13 mouse cellular contexts compared by ENCODE assay signal in genomic region chr3:101708821-101709220, GRCm38 (mm10).
DNase-seq lines count a peak whose midpoint lies in the region; ATAC-seq and TF ChIP-seq lines count a peak whose summit lies in the region.
"Had no signal": no experiment of that assay in that cellular context is flagged by ENCODE, and none has a peak within 500 bp of the region (broad histone marks: within the 10 kb centered on the region; RNA-seq: fewer than 3 reads in every experiment).

No protein-coding gene starts in this region.

- 0 out of 2 replicates have a peak overlapping the region, but pooled peaks have one; percentile 50 for H3K9ac ChIP-seq in heart, embryonic 12.5 days
- H3K9ac ChIP-seq in midbrain, embryonic 11.5 days (ENCODE audit: low read length), result no peak overlapping the region
- H3K9ac ChIP-seq in midbrain, postnatal 0 days (replicated peaks; ENCODE audit: low read length, poor library complexity, severe bottlenecking), result no peak overlapping the region
- no peak overlapping the region for H3K9ac ChIP-seq in neural tube, embryonic 14.5 days (replicated peaks; ENCODE audit: low read depth, low read length)
- H3K9ac ChIP-seq: forebrain, embryonic 12.5 days; hindbrain, embryonic 15.5 days; liver, embryonic 12.5 days had no signal

- ATAC-seq in heart, embryonic 12.5 days (ENCODE audit: insufficient number of reproducible peaks, low FRiP score), result no peak
- no peak for ATAC-seq in midbrain, embryonic 11.5 days (ENCODE audit: low FRiP score)
- no peak for ATAC-seq in midbrain, postnatal 0 days (ENCODE audit: low FRiP score)
- ATAC-seq in neural tube, embryonic 14.5 days (ENCODE audit: low read depth), result no peak
- ATAC-seq: liver, embryonic 12.5 days had no signal

- WGBS in heart, embryonic 12.5 days, result 72% methylated on average over 8 of the region's 8 CpGs
- whole genome bisulfite sequencing in midbrain, embryonic 11.5 days, result 89% methylated on average over 8 of the region's 8 CpGs
- whole genome bisulfite sequencing in midbrain, postnatal 0 days, result 63% methylated on average over 8 of the region's 8 CpGs
- 51% methylated on average over 8 of the region's 8 CpGs for WGBS in neural tube, embryonic 14.5 days

- H3K9me3 ChIP-seq in heart, embryonic 12.5 days (replicated peaks), result no peaks in the 10 kb centered on the region
- H3K9me3 ChIP-seq in midbrain, embryonic 11.5 days (ENCODE audit: control insufficient read depth, low read length), result no peaks in the 10 kb centered on the region
- no peaks in the 10 kb centered on the region for H3K9me3 ChIP-seq in midbrain, postnatal 0 days (ENCODE audit: low read length)
- H3K9me3 ChIP-seq in neural tube, embryonic 14.5 days (ENCODE audit: control insufficient read depth, low read length), result no peaks in the 10 kb centered on the region
- H3K9me3 ChIP-seq: forebrain, embryonic 12.5 days; hindbrain, embryonic 15.5 days; liver, embryonic 12.5 days had no signal

- H3K4me2 ChIP-seq in heart, embryonic 12.5 days, result no peak overlapping the region
- H3K4me2 ChIP-seq in midbrain, embryonic 11.5 days, result no peak overlapping the region
- H3K4me2 ChIP-seq in midbrain, postnatal 0 days (ENCODE audit: low read depth, low read length, poor library complexity, severe bottlenecking), result no peak overlapping the region
- H3K4me2 ChIP-seq in neural tube, embryonic 14.5 days (ENCODE audit: low read depth, low read length), result no peak overlapping the region
- H3K4me2 ChIP-seq: forebrain, embryonic 12.5 days; hindbrain, embryonic 15.5 days; liver, embryonic 12.5 days had no signal

- no peak overlapping the region for H3K4me3 ChIP-seq in heart, embryonic 12.5 days
- no peak overlapping the region for H3K4me3 ChIP-seq in midbrain, embryonic 11.5 days (ENCODE audit: low read depth, low read length)
- no peak overlapping the region for H3K4me3 ChIP-seq in midbrain, postnatal 0 days (ENCODE audit: low read depth, low read length)
- H3K4me3 ChIP-seq in neural tube, embryonic 14.5 days (ENCODE audit: low read depth, low read length), result no peak overlapping the region
- H3K4me3 ChIP-seq: forebrain, embryonic 12.5 days; gastrocnemius, adult 2 months; hindbrain, embryonic 15.5 days; liver, embryonic 12.5 days had no signal

- peaks cover 82% of the 10 kb centered on the region for H3K4me1 ChIP-seq in heart, embryonic 12.5 days (replicated peaks)
- peaks cover 15% of the 10 kb centered on the region for H3K4me1 ChIP-seq in midbrain, embryonic 11.5 days (ENCODE audit: control insufficient read depth, insufficient read depth, low read length)
- peaks cover 10% of the 10 kb centered on the region for H3K4me1 ChIP-seq in midbrain, postnatal 0 days (ENCODE audit: insufficient read depth, low read length)
- H3K4me1 ChIP-seq in neural tube, embryonic 14.5 days (ENCODE audit: control insufficient read depth, insufficient read depth, low read length), result peaks cover 19% of the 10 kb centered on the region

- H3K27ac ChIP-seq in heart, embryonic 12.5 days (ENCODE audit: poor library complexity, severe bottlenecking), result peak overlapping the region; percentile 83
- H3K27ac ChIP-seq in midbrain, embryonic 11.5 days (ENCODE audit: low read depth, low read length), result no peak overlapping the region
- no peak overlapping the region for H3K27ac ChIP-seq in midbrain, postnatal 0 days (ENCODE audit: low read depth, low read length)
- H3K27ac ChIP-seq in neural tube, embryonic 14.5 days (ENCODE audit: low read depth, low read length), result peak overlapping the region; percentile 41; the same call in 1 of the 2 replicates
- H3K27ac ChIP-seq: forebrain, embryonic 12.5 days; gastrocnemius, adult 2 months; hindbrain, embryonic 15.5 days; liver, embryonic 12.5 days had no signal

- DNase-seq in heart, postnatal 36 days, result no peak
- DNase-seq in midbrain, embryonic 11.5 days (ENCODE audit: low spot score, missing footprints), result peak; percentile 79
- no peak for DNase-seq in midbrain, postnatal 0 days (ENCODE audit: low spot score)
- peak; percentile 73 for DNase-seq in cerebellum, postnatal 25 days
- no peak for DNase-seq in layer of hippocampus, postnatal 10 days (ENCODE audit: low spot score in 2 of 2)
- no peak for DNase-seq in urinary bladder, adult 18-20 months (ENCODE audit: low spot score in 2 of 2)
- DNase-seq: gastrocnemius, adult 2 months; lung, postnatal 14 days had no signal

- intact Hi-C loops in heart, postnatal 36 days (cut with DNase I), result loop anchor here (5.0 kb wide), 2 partner anchors 93 to 202 kb away; no protein-coding TSS in a partner anchor

- no peak for TF ChIP-seq CTCF in midbrain, postnatal 0 days (IDR thresholded peaks at IDR 0.05)

- no peaks in the 10 kb centered on the region for H3K27me3 ChIP-seq in heart, embryonic 12.5 days (replicated peaks)
- no peaks in the 10 kb centered on the region for H3K27me3 ChIP-seq in midbrain, embryonic 11.5 days (ENCODE audit: control insufficient read depth, insufficient read depth, low read length)
- no peaks in the 10 kb centered on the region for H3K27me3 ChIP-seq in midbrain, postnatal 0 days (ENCODE audit: insufficient read depth, low read length)
- H3K27me3 ChIP-seq in neural tube, embryonic 14.5 days (ENCODE audit: control insufficient read depth, insufficient read depth, low read length), result no peaks in the 10 kb centered on the region
- H3K27me3 ChIP-seq: hindbrain, embryonic 15.5 days had no signal

- no peaks in the 10 kb centered on the region for H3K36me3 ChIP-seq in heart, embryonic 12.5 days
- H3K36me3 ChIP-seq in midbrain, embryonic 11.5 days (ENCODE audit: control insufficient read depth, insufficient read depth, low read length), result no peaks in the 10 kb centered on the region
- H3K36me3 ChIP-seq in midbrain, postnatal 0 days (ENCODE audit: insufficient read depth, low read length), result no peaks in the 10 kb centered on the region
- no peaks in the 10 kb centered on the region for H3K36me3 ChIP-seq in neural tube, embryonic 14.5 days (ENCODE audit: control insufficient read depth, insufficient read depth, low read length)
- H3K36me3 ChIP-seq: forebrain, embryonic 12.5 days; hindbrain, embryonic 15.5 days; liver, embryonic 12.5 days had no signal

Comparison
In these comparisons a context has a peak if more than half of its experiments do, and no peak if none do; other contexts are left out.
1. DNase-seq: peak in midbrain, embryonic 11.5 days (single experiment) and cerebellum, postnatal 25 days (2 of 2); none in heart, postnatal 36 days (0 of 2), midbrain, postnatal 0 days (single experiment), layer of hippocampus, postnatal 10 days (0 of 2) and urinary bladder, adult 18-20 months (0 of 2).
2. H3K27ac ChIP-seq: peak in heart, embryonic 12.5 days (single experiment) and neural tube, embryonic 14.5 days (single experiment); none in midbrain, embryonic 11.5 days (single experiment) and midbrain, postnatal 0 days (single experiment).